Mouse (Mus musculus) limb, embryonic 14.5 days (tissue): Measurements from ENCODE around the gene Tank. TPM values are rescaled to one million over a fixed set of nuclear protein-coding genes. Genes with fewer than 3 reads are reported as not detected.

Experiments used
- ATAC-seq: fragments of 200-750 bp; cut with Nextera tagmentation; 2 replicates; pipeline ENCODE4 v1.8.0; 2017; ENCODE audit warnings: low read depth, moderate number of reproducible peaks, moderate TSS enrichment; ENCODE audit not compliant: low FRiP score
- DNase-seq: peaks from one replicate; pipeline ENCODE4 v3.0.0-alpha.2; 2015; ENCODE audit warnings: low spot score
- H3K27ac ChIP-seq: fragments of 300-500 bp; sonication (generic); replicated peaks from 2 replicates; pipeline ENCODE4 v1.5.1; 2014; ENCODE audit warnings: low read depth, mild to moderate bottlenecking, low read length, moderate library complexity, mixed read lengths
- H3K27me3 ChIP-seq: fragments of 300-500 bp; sonication (generic); 2 replicates; pipeline ENCODE4 v1.6.1; 2014; ENCODE audit warnings: low read length, mixed read lengths; ENCODE audit not compliant: control insufficient read depth, insufficient read depth
- H3K36me3 ChIP-seq: fragments of 300-500 bp; sonication (generic); 2 replicates; pipeline ENCODE4 v1.6.1; 2014; ENCODE audit warnings: mild to moderate bottlenecking, low read length, moderate library complexity, mixed read lengths; ENCODE audit not compliant: control insufficient read depth, insufficient read depth
- H3K4me1 ChIP-seq: fragments of 300-500 bp; sonication (generic); 2 replicates; pipeline ENCODE4 v1.6.1; 2014; ENCODE audit warnings: antibody characterized with exemption, low read length, mixed read lengths; ENCODE audit not compliant: control insufficient read depth, insufficient read depth
- H3K4me2 ChIP-seq: fragments of 300-500 bp; sonication (generic); replicated peaks from 2 replicates; pipeline ENCODE4 v1.6.1; 2014; ENCODE audit warnings: low read depth, mild to moderate bottlenecking, low read length, moderate library complexity; ENCODE audit not compliant: severe bottlenecking
- H3K4me3 ChIP-seq: fragments of 300-500 bp; sonication (generic); replicated peaks from 2 replicates; pipeline ENCODE4 v1.5.1; 2014; ENCODE audit warnings: low read length
- H3K9ac ChIP-seq: fragments of 300-500 bp; sonication (generic); 2 replicates; pipeline ENCODE4 v1.6.1; 2014; ENCODE audit warnings: mild to moderate bottlenecking, low read depth, low read length, moderate library complexity; ENCODE audit not compliant: severe bottlenecking
- H3K9me3 ChIP-seq: fragments of 300-500 bp; sonication (generic); 2 replicates; pipeline ENCODE4 v1.6.1; 2016; ENCODE audit warnings: low read length; ENCODE audit not compliant: control insufficient read depth
- POLR2A ChIP-seq: fragments of 200-500 bp; IDR thresholded peaks from 2 replicates; pipeline ENCODE4 v1.8.0; 2012; ENCODE audit warnings: inconsistent platforms, mild to moderate bottlenecking, moderate library complexity, borderline replicate concordance; ENCODE audit not compliant: insufficient read depth, insufficient read length; ENCODE audit errors: extremely low read depth
- WGBS: fragments of 180-500 bp; shearing (Covaris S2); extraction: QIAGEN DNeasy Blood & Tissue Kit; methylation state at CpG from one replicate; pipeline ENCODE4 v1.1.7; 2014; 5-methylcytosine and 5-hydroxymethylcytosine counted together
- polyA plus RNA-seq, 2 experiments: library from polyadenylated mRNA; depleted of rRNA in 1 of 2; stranded (reverse) in 1 of 2; unstranded in 1 of 2; fragments of >200 nt; fragmentation: Nextera tagmentation in 1 of 2; extraction: Ambion mirVana in 1 of 2; gene quantifications; 2 replicates each; pipeline versions ENCODE4 v1.2.1 to v1.2.3; 2012 to 2014

Tank gene
- polyA plus RNA-seq, 2 experiments: 22.7 to 32.1 TPM

GRCm38 (mm10) chr2:61663573-61664241 lies 85.3 kb downstream of the Tank start:
- DNase-seq (no peak), ATAC-seq (no peak)
- Histone ChIP-seq H3K27ac (no peak overlapping the region), H3K36me3 (no peaks in the 10 kb centered on the region), H3K9ac (no peak overlapping the region), H3K9me3 (no peaks in the 10 kb centered on the region), H3K4me3 (no peak overlapping the region), H3K4me2 (no peak overlapping the region), H3K27me3 (no peaks in the 10 kb centered on the region), H3K4me1 (no peaks in the 10 kb centered on the region)
- WGBS: 65% methylated on average over 10 of the region's 10 CpGs
- no peak for TF ChIP-seq POLR2A

GRCm38 (mm10) chr2:61667420-61667819 lies 89.0 kb downstream of the Tank start:
- H3K9ac ChIP-seq: no peak overlapping the region
- H3K36me3 ChIP-seq: no peaks in the 10 kb centered on the region
- WGBS: 90% methylated on average over 7 of the region's 7 CpGs
- no peak overlapping the region for H3K4me2 ChIP-seq
- H3K27ac ChIP-seq: no peak overlapping the region
- DNase-seq: no peak
- no peaks in the 10 kb centered on the region for H3K4me1 ChIP-seq
- H3K27me3 ChIP-seq: no peaks in the 10 kb centered on the region
- ATAC-seq: no peak
- H3K4me3 ChIP-seq: no peak overlapping the region
- TF ChIP-seq POLR2A: no peak
- H3K9me3 ChIP-seq: no peaks in the 10 kb centered on the region

- 30% methylated on average over 4 of the region's 4 CpGs for WGBS
- ATAC-seq (no peak), DNase-seq (no peak)
- Histone ChIP-seq H3K4me1 (no peaks in the 10 kb centered on the region), H3K36me3 (no peaks in the 10 kb centered on the region), H3K9ac (no peak overlapping the region), H3K9me3 (no peaks in the 10 kb centered on the region), H3K27ac (no peak overlapping the region), H3K4me3 (no peak overlapping the region), H3K4me2 (no peak overlapping the region), H3K27me3 (no peaks in the 10 kb centered on the region)
- TF ChIP-seq POLR2A: no peak
These were observed 89.9 kb downstream of the Tank start for GRCm38 (mm10) chr2:61668260-61668659.

- Histone ChIP-seq H3K9me3 (no peaks in the 10 kb centered on the region), H3K27ac (no peak overlapping the region), H3K4me2 (no peak overlapping the region), H3K36me3 (no peaks in the 10 kb centered on the region), H3K27me3 (no peaks in the 10 kb centered on the region), H3K4me1 (no peaks in the 10 kb centered on the region), H3K9ac (no peak overlapping the region), H3K4me3 (no peak overlapping the region)
- ATAC-seq: no peak
- no peak for DNase-seq
- WGBS: 93% methylated on average over 3 of the region's 3 CpGs
- no peak for TF ChIP-seq POLR2A
These were observed 96.2 kb downstream of the Tank start for GRCm38 (mm10) chr2:61674555-61674954.

- Histone ChIP-seq H3K9ac (no peak overlapping the region), H3K9me3 (no peaks in the 10 kb centered on the region), H3K27me3 (no peaks in the 10 kb centered on the region), H3K27ac (no peak overlapping the region), H3K4me3 (no peak overlapping the region), H3K4me2 (no peak overlapping the region), H3K36me3 (no peaks in the 10 kb centered on the region), H3K4me1 (no peaks in the 10 kb centered on the region)
- WGBS: 73% methylated on average over 1 of the region's 1 CpGs
- ATAC-seq (no peak), DNase-seq (no peak)
- no peak for TF ChIP-seq POLR2A
These were observed 103.2 kb downstream of the Tank start for GRCm38 (mm10) chr2:61681572-61681971.
